Mouse (Mus musculus): ENCODE data around the gene Slc22a1.

DNA sequence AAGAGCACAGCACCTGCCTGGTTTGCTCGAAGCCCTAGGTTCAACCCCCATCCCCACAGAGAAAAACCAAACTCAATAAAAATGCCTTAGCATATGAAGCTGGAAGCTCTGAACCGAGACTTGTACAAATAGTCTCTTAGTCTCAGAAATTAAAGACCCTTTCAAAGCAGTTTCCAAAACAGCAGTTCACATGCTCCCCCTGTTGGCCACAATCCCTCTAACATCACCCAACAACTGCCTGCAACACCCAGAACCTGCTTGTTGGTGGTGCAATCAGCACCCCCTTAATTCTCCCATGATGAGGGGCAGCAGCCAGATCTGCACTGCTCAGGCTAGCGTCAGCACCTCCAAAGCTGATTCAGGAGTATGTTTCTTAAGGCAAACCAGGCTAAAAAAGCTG, 13.9 kb upstream of the Slc22a1 start:
- TF ChIP-seq TAL1 (IDR thresholded peaks at IDR 0.05; ENCODE audit: low read length) (no peak), GATA1 (IDR thresholded peaks at IDR 0.05; ENCODE audit: low read length) (no peak)
